Mouse (Mus musculus) kidney, postnatal 0 days (tissue): ENCODE measurements around the gene Lmo7. TPM values are rescaled to one million over a fixed set of nuclear protein-coding genes. Genes with fewer than 3 reads are reported as not detected.
A peak's percentile ranks its signal among the peaks of the same experiment; 100 is the strongest.

Source experiments
- ATAC-seq: fragments of 200-750 bp; cut with Nextera tagmentation; replicated peaks from 2 replicates; pipeline ENCODE4 v1.8.0; 2017; ENCODE audit warnings: low read depth, moderate number of reproducible peaks, moderate TSS enrichment, moderate library complexity; ENCODE audit not compliant: low FRiP score
- DNase-seq: peaks from one replicate; pipeline ENCODE4 v3.0.0-alpha.2; 2016; ENCODE audit warnings: low spot score
- H3K27ac ChIP-seq: fragments of 300-500 bp; sonication (generic); 2 replicates; pipeline ENCODE4 v1.5.1; 2014; ENCODE audit warnings: mild to moderate bottlenecking
- H3K27me3 ChIP-seq: fragments of 300-500 bp; sonication (generic); 2 replicates; pipeline ENCODE4 v1.6.1; 2014; ENCODE audit warnings: low read length, mixed read lengths; ENCODE audit not compliant: insufficient read depth
- H3K36me3 ChIP-seq: fragments of 300-500 bp; sonication (generic); 2 replicates; pipeline ENCODE4 v1.6.1; 2014; ENCODE audit warnings: low read length, mixed read lengths; ENCODE audit not compliant: insufficient read depth
- H3K4me1 ChIP-seq: fragments of 300-500 bp; sonication (generic); replicated peaks from 2 replicates; pipeline ENCODE4 v1.6.1; 2014; ENCODE audit warnings: antibody characterized with exemption, low read length, mixed read lengths; ENCODE audit not compliant: insufficient read depth
- H3K4me2 ChIP-seq: fragments of 300-500 bp; sonication (generic); 2 replicates; pipeline ENCODE4 v1.6.1; 2014; ENCODE audit warnings: mild to moderate bottlenecking, low read length, moderate library complexity, mixed read lengths
- H3K4me3 ChIP-seq: fragments of 300-500 bp; sonication (generic); replicated peaks from 2 replicates; pipeline ENCODE4 v1.5.1; 2014; ENCODE audit warnings: low read depth, low read length
- H3K9ac ChIP-seq: fragments of 300-500 bp; sonication (generic); 2 replicates; pipeline ENCODE4 v1.6.1; 2014; ENCODE audit warnings: low read depth, low read length
- H3K9me3 ChIP-seq: fragments of 300-500 bp; sonication (generic); replicated peaks from 2 replicates; pipeline ENCODE4 v1.6.1; 2016; ENCODE audit warnings: low read length, inconsistent platforms, mixed read lengths
- CTCF ChIP-seq: IDR thresholded peaks from 2 replicates; pipeline ENCODE4 v1.5.1; 2016; ENCODE audit warnings: antibody characterized with exemption, low read depth, mild to moderate bottlenecking, moderate library complexity
- WGBS: fragments of 180-500 bp; shearing (Covaris S2); extraction: QIAGEN DNeasy Blood & Tissue Kit; methylation state at CpG from one replicate; pipeline ENCODE4 v1.1.7; 2014; 5-methylcytosine and 5-hydroxymethylcytosine counted together
- polyA plus RNA-seq: library from polyadenylated mRNA; unstranded; fragments of >200 nt; fragmentation: Nextera tagmentation; extraction: Ambion mirVana; gene quantifications from 2 replicates; pipeline ENCODE4 v1.2.1, GENCODE M21; 2015

Lmo7 gene
- polyA plus RNA-seq, 1 experiment from 2014 or later = 14.2 TPM

- no peak overlapping the region for H3K27ac ChIP-seq
- TF ChIP-seq CTCF = no peak
- DNase-seq (peak; percentile 54), ATAC-seq (peak; percentile 78)
- H3K9ac ChIP-seq = no peak overlapping the region
- WGBS = 55% methylated on average over 4 of the region's 4 CpGs
- no peaks in the 10 kb centered on the region for H3K27me3 ChIP-seq
- no peaks in the 10 kb centered on the region for H3K36me3 ChIP-seq
- 0 out of 2 replicates have a peak, but pooled peaks cover 7% of the 10 kb centered on the region for H3K4me1 ChIP-seq
- H3K4me3 ChIP-seq = no peak overlapping the region
- H3K9me3 ChIP-seq = no peaks in the 10 kb centered on the region
- H3K4me2 ChIP-seq = no peak overlapping the region
Measured at GRCm38 (mm10) chr14:101750910-101751309, 21.2 kb downstream of the Lmo7 start.

- H3K27me3 ChIP-seq = no peaks in the 10 kb centered on the region
- ATAC-seq (no peak), DNase-seq (no peak)
- H3K9ac ChIP-seq = no peak overlapping the region
- no peaks in the 10 kb centered on the region for H3K36me3 ChIP-seq
- WGBS = 68% methylated on average over 4 of the region's 4 CpGs
- H3K9me3 ChIP-seq = no peaks in the 10 kb centered on the region
- no peak overlapping the region for H3K27ac ChIP-seq
- no peak overlapping the region for H3K4me2 ChIP-seq
- TF ChIP-seq CTCF = no peak
- no peaks in the 10 kb centered on the region for H3K4me1 ChIP-seq
- H3K4me3 ChIP-seq = no peak overlapping the region
Measured at GRCm38 (mm10) chr14:101755425-101755824, 25.7 kb downstream of the Lmo7 start.

- TF ChIP-seq CTCF = peak; percentile 68
- no peak overlapping the region for H3K4me3 ChIP-seq
- no peaks in the 10 kb centered on the region for H3K36me3 ChIP-seq
- H3K4me2 ChIP-seq = no peak overlapping the region
- no peaks in the 10 kb centered on the region for H3K9me3 ChIP-seq
- H3K4me1 ChIP-seq = no peaks in the 10 kb centered on the region
- ATAC-seq = no peak
- H3K9ac ChIP-seq = no peak overlapping the region
- no peak overlapping the region for H3K27ac ChIP-seq
- 24% methylated on average over 1 of the region's 1 CpGs for WGBS
- H3K27me3 ChIP-seq = no peaks in the 10 kb centered on the region
- DNase-seq = peak; percentile 37
Measured at GRCm38 (mm10) chr14:101762267-101762666, 32.5 kb downstream of the Lmo7 start.

GRCm38 (mm10) chr14:101763762-101764295, 34.1 kb downstream of the Lmo7 start:
- Histone ChIP-seq H3K36me3 (no peaks in the 10 kb centered on the region), H3K9ac (no peak overlapping the region), H3K9me3 (no peaks in the 10 kb centered on the region), H3K4me2 (no peak overlapping the region), H3K4me1 (no peaks in the 10 kb centered on the region), H3K27me3 (no peaks in the 10 kb centered on the region), H3K27ac (no peak overlapping the region), H3K4me3 (no peak overlapping the region)
- no peak for ATAC-seq
- no peak for DNase-seq
- WGBS = 36% methylated on average over 3 of the region's 3 CpGs
- no peak for TF ChIP-seq CTCF

- ATAC-seq (no peak), DNase-seq (no peak)
- Histone ChIP-seq H3K9ac (no peak overlapping the region), H3K4me3 (no peak overlapping the region), H3K4me1 (no peaks in the 10 kb centered on the region), H3K36me3 (no peaks in the 10 kb centered on the region), H3K4me2 (no peak overlapping the region), H3K9me3 (no peaks in the 10 kb centered on the region), H3K27ac (no peak overlapping the region), H3K27me3 (no peaks in the 10 kb centered on the region)
- TF ChIP-seq CTCF = no peak
- WGBS = 79% methylated on average over 5 of the region's 5 CpGs
Measured at GRCm38 (mm10) chr14:101771336-101771735, 41.6 kb downstream of the Lmo7 start.

GRCm38 (mm10) chr14:101771756-101772155, 42.0 kb downstream of the Lmo7 start:
- Histone ChIP-seq H3K36me3 (no peaks in the 10 kb centered on the region), H3K4me2 (no peak overlapping the region), H3K4me3 (no peak overlapping the region), H3K9ac (no peak overlapping the region), H3K4me1 (no peaks in the 10 kb centered on the region), H3K27ac (no peak overlapping the region), H3K9me3 (no peaks in the 10 kb centered on the region), H3K27me3 (no peaks in the 10 kb centered on the region)
- DNase-seq = no peak
- TF ChIP-seq CTCF = no peak
- ATAC-seq = no peak
- 89% methylated on average over 6 of the region's 6 CpGs for WGBS

- ATAC-seq (0 out of 2 replicates have a peak, but pooled peaks have one; percentile 10), DNase-seq (peak; percentile 44)
- Histone ChIP-seq H3K9me3 (no peaks in the 10 kb centered on the region), H3K9ac (no peak overlapping the region), H3K36me3 (no peaks in the 10 kb centered on the region), H3K4me2 (no peak overlapping the region), H3K27ac (no peak overlapping the region), H3K4me3 (no peak overlapping the region), H3K27me3 (no peaks in the 10 kb centered on the region), H3K4me1 (no peaks in the 10 kb centered on the region)
- 51% methylated on average over 4 of the region's 4 CpGs for WGBS
- TF ChIP-seq CTCF = peak; percentile 66
Measured at GRCm38 (mm10) chr14:101774631-101775030, 44.9 kb downstream of the Lmo7 start.
